Mouse (Mus musculus) CH12.LX (cell line): Measurements from ENCODE around the gene Sp140.
"Not testable (repeated sequence)": the region's sequence is repeated elsewhere in the genome, so short reads cannot be mapped to it uniquely, and the experiment has no call there.

Experiments
- BHLHE40 ChIP-seq: IDR thresholded peaks from 2 replicates; pipeline ENCODE4 v1.6.1; 2011; ENCODE audit warnings: mild to moderate bottlenecking, low read depth, low read length, improper control_type of control experiment
- CHD1 ChIP-seq: IDR thresholded peaks from 2 replicates; pipeline ENCODE4 v1.6.1; 2012; ENCODE audit warnings: low read depth, low read length, improper control_type of control experiment, inconsistent platforms
- CHD2 ChIP-seq: IDR thresholded peaks from 2 replicates; pipeline ENCODE4 v1.6.1; 2011; ENCODE audit warnings: low read length, improper control_type of control experiment
- CTCF ChIP-seq, 2 experiments: IDR thresholded peaks in 1 of 2; conservative IDR thresholded peaks in 1 of 2; 2 replicates each; pipeline ENCODE4 v1.5.1; 2011 to 2012; ENCODE audit warnings: low read depth in 2 of 2, low read length in 2 of 2, improper control_type of control experiment in 1 of 2, inconsistent platforms in 1 of 2, mild to moderate bottlenecking in 1 of 2, moderate library complexity in 1 of 2
- JUND ChIP-seq: conservative IDR thresholded peaks from 2 replicates; pipeline ENCODE4 v1.6.1; 2011; ENCODE audit warnings: low read depth, low read length, improper control_type of control experiment
- MAFK ChIP-seq: IDR thresholded peaks from 2 replicates; pipeline ENCODE4 v1.6.1; 2011; ENCODE audit warnings: low read length, improper control_type of control experiment; ENCODE audit not compliant: insufficient replicate concordance
- MAX ChIP-seq: IDR thresholded peaks from 2 replicates; pipeline ENCODE4 v1.6.1; 2011; ENCODE audit warnings: low read length, improper control_type of control experiment
- NRF1 ChIP-seq: IDR thresholded peaks from 2 replicates; pipeline ENCODE4 v1.6.1; 2014; ENCODE audit warnings: low read depth, mild to moderate bottlenecking, inconsistent platforms, low read length, improper control_type of control experiment, moderate library complexity
- PAX5 ChIP-seq: IDR thresholded peaks from 2 replicates; pipeline ENCODE4 v1.6.1; 2012; ENCODE audit warnings: low read length, inconsistent platforms, mixed read lengths
- POLR2A ChIP-seq: IDR thresholded peaks from 2 replicates; pipeline ENCODE4 v1.6.1; 2011; ENCODE audit warnings: low read depth, mild to moderate bottlenecking, improper control_type of control experiment, low read length
- SIN3A ChIP-seq: IDR thresholded peaks from 2 replicates; pipeline ENCODE4 v1.6.1; 2012; ENCODE audit warnings: low read length, improper control_type of control experiment, inconsistent platforms
- SMC3 ChIP-seq: IDR thresholded peaks from 2 replicates; pipeline ENCODE4 v1.6.1; 2011; ENCODE audit warnings: low read depth, low read length, improper control_type of control experiment
- ZC3H11A ChIP-seq: IDR thresholded peaks from 2 replicates; pipeline ENCODE4 v1.6.1; 2012; ENCODE audit warnings: low read depth, mild to moderate bottlenecking, inconsistent platforms, low read length, improper control_type of control experiment

DNA sequence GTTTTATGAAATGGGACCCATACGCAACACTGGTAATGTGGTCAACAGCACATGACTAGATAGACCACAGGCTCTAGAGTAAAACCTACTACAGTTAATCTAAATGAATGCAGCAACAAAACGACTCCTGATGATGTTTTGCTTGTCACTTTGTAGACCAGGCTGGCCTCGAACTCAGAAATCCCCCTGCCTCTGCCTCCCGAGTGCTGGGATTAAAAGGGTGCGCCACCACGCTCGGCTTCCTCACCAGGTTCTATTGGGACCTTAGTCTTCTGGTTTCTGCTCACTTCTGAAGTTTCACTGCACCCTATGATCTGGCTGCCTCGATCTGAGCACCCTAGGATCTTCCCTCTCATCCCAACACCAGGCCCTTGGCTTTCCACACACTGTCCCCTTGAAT lies 7.7 kb upstream of the Sp140 start:
- TF ChIP-seq CTCF (conservative IDR thresholded peaks at IDR 0.05 in 1 of 2, IDR thresholded peaks at IDR 0.05 in 1 of 2; ENCODE audit: low read depth in 2 of 2, low read length in 2 of 2); BHLHE40; POLR2A; SMC3; MAFK; NRF1; ZC3H11A; CHD1; SIN3A; JUND; CHD2; PAX5; MAX: not testable (repeated sequence)
